Mouse (Mus musculus) small intestine, adult 2 months (tissue): ENCODE results near the gene Irak2.

Source experiments
- CTCF ChIP-seq: fragments of 200-500 bp; IDR thresholded peaks from 2 replicates; pipeline ENCODE4 v1.5.1; 2012; ENCODE audit warnings: low read depth, mild to moderate bottlenecking, control low read depth, inconsistent platforms, low read length, moderate library complexity, mixed read lengths; ENCODE audit not compliant: insufficient replicate concordance, insufficient read length; ENCODE audit errors: extremely low read depth
- POLR2A ChIP-seq: fragments of 200-500 bp; IDR thresholded peaks from 2 replicates; pipeline ENCODE4 v1.6.1; 2012; ENCODE audit warnings: low read depth, mild to moderate bottlenecking, control low read depth, inconsistent platforms, low read length, moderate library complexity

- no peak for TF ChIP-seq CTCF
- TF ChIP-seq POLR2A, result no peak
Measured at GRCm38 (mm10) chr6:113602821-113603220, 35.4 kb upstream of the Irak2 start.
